Mouse (Mus musculus) embryo, embryonic 11 days (tissue): ENCODE results near the gene Gm7029.
"Not testable (repeated sequence)": the region's sequence is repeated elsewhere in the genome, so short reads cannot be mapped to it uniquely, and the experiment has no call there.

Experiments used
- DNase-seq: peaks from one replicate; pipeline ENCODE4 v3.0.0-alpha.2; 2015

Gene Gm7029

DNA sequence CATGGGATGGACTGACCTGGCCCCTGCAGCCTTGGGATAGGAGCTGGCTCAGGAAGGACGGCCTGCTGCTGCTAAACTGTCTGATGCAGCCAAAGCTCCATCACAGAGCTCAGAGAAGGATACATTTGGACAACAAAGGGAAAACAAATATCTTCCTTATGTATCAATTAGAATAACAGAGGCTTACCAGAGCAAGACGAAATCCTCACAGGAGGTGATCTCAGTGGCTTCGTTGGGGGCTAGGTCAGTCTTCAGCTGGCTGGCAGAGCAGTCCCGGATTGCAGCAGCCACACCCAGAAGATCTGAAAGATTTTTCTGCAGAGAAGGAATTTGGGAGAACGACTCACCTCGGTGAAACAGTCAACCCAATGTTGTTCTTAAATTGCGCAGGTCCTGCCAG, 18.8 kb downstream of the Gm7029 start:
- DNase-seq: no peak

GRCm38 (mm10) chr17:33893011-33893410, 19.4 kb downstream of the Gm7029 start:
- DNase-seq: not testable (repeated sequence)

GRCm38 (mm10) chr17:33897114-33897794, 23.6 kb downstream of the Gm7029 start:
- peak; percentile 80 for DNase-seq

GRCm38 (mm10) chr17:33898193-33898592, 24.6 kb downstream of the Gm7029 start:
- DNase-seq: not testable (repeated sequence)

GRCm38 (mm10) chr17:33899642-33900041, 26.0 kb downstream of the Gm7029 start:
- DNase-seq: no peak

DNA sequence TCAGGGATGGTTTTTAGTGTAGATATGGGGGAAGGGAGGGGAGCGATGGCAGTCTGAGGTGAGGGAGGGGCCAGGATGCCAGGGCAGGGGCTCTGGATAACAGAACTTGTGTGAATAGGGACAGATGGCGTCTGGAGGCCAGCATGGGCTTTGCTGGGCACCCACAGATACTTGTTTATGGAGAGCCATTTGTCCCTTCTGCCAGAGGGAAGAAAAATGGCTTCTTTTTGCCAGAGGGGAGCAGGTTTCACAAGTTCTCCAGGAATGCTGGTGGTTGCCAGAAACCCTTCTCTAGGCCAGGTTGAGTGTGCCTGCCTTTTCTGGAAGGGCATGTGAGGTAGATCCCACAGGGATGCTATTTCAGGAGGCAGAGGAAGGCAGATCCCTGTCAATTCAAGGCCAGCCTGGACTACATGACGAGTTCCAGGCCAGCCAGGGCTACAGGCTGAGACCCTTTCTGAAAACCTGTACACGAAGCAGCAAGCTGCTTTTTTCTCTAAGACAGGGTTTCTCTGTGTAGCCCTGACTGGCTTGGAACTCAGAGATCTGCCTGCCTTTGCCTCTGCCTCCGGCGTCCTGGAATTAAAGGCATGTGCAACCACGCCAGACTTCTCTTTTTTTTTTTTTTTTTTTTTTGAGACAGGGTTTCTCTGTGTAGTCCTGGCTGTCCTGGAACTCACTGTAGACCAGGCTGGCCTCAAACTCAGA, 26.8 kb downstream of the Gm7029 start:
- DNase-seq: no peak

DNA sequence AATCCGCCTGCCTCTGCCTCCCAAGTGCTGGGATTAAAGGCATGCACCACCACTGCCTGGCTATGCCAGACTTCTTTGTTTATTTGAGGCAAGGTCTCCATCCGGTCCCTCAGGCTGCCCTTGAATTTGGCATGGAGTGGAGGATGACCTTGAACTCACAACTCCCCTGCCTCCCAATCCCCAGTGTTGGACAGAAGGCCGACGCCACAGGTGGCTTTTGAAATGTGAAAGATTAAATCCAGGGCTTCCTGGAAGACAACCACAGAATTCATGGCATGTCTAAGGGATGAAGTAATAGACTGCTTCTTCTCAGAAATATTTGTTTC, 27.3 kb downstream of the Gm7029 start:
- no peak for DNase-seq

DNA sequence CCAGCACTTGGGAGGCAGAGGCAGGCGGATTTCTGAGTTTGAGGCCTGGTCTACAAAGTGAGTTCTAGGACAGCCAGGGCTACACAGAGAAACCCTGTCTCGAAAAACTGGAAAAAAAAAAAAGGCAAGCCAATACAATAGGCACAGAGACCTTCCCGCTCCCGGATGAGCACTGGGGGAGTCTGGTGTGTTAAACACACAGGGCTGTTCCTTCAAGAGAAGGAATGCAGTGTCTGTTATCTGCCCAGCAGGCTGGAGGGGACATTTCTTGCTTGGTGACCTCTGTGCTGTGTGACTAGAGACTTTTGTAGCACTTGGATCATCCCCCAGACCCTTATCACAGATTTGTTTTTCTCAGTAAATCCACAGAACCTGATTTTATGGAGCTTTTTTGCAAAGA, 28.0 kb downstream of the Gm7029 start:
- DNase-seq: no peak

DNA sequence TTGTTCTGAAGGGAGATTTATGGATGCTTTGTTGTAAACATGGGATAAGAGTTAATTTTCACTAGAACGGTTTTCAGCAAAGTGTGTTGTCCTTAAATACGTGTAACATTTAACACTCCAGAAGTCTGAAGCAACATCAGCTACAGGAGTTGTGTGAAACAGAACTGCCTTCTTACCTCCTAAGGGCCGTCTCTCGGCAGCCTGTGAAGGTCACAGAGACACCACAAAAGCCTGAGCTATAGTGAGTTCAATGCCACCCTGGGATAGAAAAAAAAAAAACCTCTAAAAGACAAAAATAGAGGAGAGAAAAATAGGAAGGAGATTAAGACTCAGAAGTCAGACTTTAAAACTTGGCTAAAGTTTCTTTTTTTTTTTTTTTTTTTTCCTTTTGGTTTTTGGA, 28.4 kb downstream of the Gm7029 start:
- DNase-seq: no peak

DNA sequence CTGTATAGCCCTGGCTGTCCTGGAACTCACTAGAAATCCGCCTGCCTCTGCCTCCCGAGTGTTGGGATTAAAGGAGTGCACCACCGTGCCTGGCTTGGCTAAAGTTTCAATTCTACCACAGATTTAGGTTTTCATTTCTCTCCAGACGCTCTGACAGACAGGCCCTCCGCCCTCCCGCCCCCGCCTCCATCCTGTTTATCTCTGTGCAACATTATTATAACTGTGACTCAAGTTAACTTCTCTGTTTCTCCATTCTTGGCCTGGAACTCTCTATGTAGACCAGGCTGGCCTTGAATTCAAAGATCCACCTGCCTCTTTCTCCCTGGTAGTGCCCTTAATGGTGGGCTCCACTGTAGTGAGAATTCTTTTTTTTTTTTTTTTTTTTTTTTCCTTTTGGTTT, 28.9 kb downstream of the Gm7029 start:
- no peak for DNase-seq

GRCm38 (mm10) chr17:33903911-33904651, 30.4 kb downstream of the Gm7029 start:
- not testable (repeated sequence) for DNase-seq

- not testable (repeated sequence) for DNase-seq
These were observed 31.2 kb downstream of the Gm7029 start, which contains the start of gene Platr17 for GRCm38 (mm10) chr17:33904835-33905234. Platr17 (plus strand) TSS chr17:33905135.

- DNase-seq: peak; percentile 57
These were observed 34.9 kb downstream of the Gm7029 start for GRCm38 (mm10) chr17:33908331-33909076.

DNA sequence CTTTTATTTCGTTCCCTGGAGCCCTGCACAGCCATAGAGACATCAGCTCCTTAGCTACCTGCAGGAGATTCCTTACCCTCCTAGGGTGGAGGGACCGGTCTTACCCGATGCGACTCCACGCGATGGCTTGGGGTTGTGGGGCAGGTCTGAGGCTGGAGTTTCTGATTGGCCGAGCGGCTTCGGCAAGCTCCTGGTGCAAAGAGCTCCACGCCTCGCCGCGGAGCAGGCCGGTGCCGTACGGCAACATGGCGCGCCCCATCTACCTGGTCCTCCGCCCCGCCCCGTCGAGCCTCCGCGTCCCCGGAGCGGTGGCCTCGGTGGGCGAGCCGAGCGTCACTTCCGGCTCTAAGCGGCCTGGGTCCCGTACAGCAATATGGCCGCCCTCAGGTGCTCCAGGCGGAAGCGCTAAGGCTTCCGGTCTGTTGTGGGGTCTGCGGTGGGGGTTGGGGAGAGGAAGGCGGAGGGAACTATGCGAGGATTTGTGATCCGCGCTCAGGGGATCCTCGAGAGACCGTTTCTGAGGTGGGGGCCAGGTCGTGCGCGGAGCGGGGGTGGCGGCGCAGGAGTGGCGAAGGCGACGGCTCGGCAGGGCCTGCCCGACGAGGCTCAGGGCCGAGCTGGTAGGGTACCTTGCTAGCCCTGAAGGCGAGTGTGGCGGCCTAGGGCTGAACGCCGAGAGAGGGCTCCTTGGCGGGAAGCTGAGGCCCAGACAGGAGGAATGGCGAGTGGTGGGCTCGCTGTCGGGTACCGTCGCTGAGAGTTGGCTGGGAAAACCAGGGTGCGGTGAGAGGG, 35.6 kb downstream of the Gm7029 start, which contains the start of gene Daxx:
Gene Daxx (plus strand): TSS at position 338 of the 792 bp plus-strand sequence.
- peak; percentile 100 for DNase-seq

DNA sequence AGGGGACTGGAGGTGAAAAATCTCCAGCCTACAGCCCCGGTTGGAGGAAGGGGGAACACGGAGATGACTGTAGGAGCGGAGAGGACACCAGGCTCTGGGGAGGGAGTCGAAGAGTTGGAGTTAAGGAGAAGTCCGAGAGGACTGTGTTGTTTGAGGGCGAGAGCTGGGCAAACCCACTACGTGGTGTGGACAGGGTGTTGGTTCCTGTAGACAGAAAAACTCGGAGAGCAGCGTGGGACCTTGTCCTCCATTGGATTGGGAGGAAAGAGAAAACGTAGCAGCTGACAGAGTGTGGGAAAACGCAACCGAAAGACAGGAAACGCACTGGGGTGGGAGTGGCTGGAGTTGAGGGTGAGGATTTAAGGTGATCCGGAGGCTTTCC, 36.2 kb downstream of the Gm7029 start:
- DNase-seq: no peak

- DNase-seq: no peak
These were observed 36.9 kb downstream of the Gm7029 start for GRCm38 (mm10) chr17:33910346-33911051.

DNA sequence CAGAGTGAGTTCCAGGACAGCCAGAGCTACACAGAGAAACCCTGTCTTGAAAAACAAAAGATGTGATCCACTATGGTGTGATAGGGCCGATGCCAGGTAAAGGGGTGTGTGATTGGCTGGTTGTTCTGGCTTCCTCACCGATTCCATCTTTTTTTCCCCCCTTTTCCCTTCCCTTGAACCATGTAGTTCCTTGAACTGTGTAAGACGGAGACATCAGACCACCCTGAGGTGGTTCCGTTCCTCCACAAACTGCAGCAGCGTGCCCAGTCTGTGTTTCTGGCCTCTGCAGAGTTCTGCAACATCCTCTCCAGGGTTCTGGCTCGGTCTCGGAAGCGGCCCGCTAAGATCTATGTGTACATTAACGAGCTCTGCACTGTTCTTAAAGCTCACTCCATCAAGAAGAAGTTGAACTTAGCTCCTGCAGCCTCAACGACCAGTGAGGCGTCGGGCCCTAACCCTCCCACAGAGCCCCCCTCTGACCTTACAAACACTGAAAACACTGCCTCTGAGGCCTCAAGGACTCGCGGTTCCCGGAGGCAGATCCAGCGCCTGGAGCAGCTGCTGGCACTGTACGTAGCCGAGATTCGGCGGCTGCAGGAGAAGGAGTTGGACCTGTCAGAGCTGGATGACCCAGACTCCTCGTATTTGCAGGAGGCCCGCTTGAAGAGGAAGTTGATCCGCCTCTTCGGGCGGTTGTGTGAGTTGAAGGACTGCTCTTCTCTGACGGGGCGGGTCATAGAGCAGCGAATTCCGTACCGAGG, 37.6 kb downstream of the Gm7029 start:
- no peak for DNase-seq

DNA sequence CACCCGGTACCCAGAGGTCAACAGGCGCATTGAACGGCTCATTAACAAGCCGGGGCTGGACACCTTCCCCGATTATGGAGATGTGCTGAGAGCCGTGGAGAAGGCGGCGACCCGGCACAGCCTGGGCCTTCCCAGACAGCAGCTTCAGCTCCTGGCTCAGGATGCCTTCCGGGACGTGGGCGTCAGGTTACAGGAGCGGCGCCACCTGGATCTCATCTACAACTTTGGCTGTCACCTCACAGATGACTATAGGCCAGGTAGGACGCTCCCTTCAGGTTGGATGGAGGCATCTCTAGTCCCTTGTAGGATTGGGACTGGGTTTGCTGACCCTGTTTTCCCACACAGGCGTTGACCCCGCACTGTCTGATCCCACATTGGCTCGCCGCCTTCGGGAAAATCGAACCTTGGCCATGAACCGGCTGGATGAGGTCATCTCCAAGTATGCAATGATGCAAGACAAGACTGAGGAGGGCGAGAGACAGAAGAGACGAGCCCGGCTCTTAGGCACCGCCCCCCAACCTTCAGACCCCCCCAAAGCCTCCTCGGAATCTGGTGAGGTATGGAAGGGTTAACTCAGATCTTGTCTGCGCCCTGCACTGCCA, 38.3 kb downstream of the Gm7029 start:
- DNase-seq: no peak

GRCm38 (mm10) chr17:33913264-33913663, 39.6 kb downstream of the Gm7029 start:
- no peak for DNase-seq

DNA sequence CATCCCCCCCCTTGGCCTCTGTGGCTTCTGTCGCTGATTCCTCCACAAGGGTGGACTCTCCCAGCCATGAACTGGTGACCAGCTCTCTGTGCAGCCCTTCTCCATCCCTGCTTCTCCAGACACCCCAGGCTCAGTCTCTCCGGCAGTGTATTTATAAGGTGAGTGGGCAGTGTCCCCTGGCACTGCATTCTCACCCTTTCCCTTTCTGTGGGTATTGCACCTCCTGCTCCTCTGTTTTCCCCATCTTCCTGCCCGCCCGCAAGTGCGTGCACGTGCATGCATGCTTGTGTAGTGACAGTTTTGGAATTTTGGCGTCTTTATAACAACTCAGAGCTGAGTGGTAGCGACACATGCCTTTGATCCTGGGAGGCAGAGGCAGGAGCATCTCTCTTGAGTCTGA, 40.3 kb downstream of the Gm7029 start:
- DNase-seq: no peak
